Mouse (Mus musculus): ENCODE measurements around the gene Hsf2.
"Not testable (repeated sequence)": the region's sequence is repeated elsewhere in the genome, so short reads cannot be mapped to it uniquely, and the experiment has no call there.

Gene Hsf2

GRCm38 (mm10) chr10:57532218-57533101 is 46.3 kb downstream of the Hsf2 start, which contains the start of gene Serinc1:
Gene Serinc1, minus strand, starts transcription at chr10:57532530.
- peak; percentile 99 for DNase-seq (ENCODE audit: low read depth, low spot score)

DNA sequence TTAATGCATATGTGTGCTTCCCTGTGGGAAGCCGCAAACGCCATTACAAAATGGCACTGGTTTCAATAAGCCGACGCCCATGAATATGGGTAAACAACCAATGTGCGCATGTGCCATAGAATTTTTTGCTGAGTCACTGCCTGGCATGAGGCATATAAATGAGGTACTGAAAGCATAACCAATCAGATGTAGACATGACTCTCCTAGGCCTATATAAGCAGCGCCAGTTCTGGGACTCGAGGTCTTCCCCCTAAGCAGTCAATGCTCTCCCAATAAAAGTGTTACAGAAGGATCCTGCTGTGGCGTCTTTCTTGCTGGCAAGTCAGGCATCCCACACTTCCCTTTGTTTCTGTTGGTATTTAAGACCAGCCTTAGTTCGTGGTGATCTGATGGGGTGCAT is 57.7 kb downstream of the Hsf2 start:
- DNase-seq (ENCODE audit: low read depth, low spot score), result not testable (repeated sequence)

DNA sequence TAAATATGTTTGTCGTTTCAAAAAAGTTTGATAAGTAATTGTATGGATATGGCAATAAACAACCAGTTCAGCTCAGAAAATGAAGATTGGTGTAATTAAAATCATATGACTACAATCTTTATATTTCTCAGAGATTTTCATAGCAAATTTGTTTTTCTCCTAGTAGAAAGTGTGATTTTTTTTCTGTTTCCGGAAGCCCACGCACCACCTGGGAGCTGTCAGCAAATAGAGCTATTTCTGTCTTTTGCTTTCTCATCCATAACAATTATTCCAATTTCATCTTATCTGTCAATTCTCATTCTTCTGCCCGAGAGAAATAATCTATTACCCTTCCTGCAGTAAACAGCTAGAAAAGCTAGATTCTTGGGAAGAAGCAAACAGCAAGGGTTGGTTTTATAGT is 63.4 kb downstream of the Hsf2 start:
- DNase-seq (ENCODE audit: low read depth, low spot score), result peak; percentile 52

DNA sequence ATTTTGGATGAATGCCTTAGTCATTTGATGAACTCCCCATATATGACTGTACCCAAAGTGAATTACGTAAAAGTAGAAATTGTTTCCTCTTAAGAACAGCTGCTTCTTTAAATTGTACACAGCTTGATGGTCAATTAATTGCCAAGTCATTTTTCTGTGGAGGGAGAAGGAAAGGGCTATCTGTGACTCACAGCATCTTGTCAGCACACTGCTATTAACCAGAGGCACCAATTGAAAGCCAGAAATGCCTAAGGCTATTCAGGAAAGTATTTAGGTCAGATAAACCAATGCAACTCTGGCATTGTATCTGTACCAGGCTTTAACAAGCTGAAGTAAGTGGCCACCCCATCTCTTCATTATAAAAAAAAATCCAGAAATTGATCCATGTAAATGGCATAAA is 67.5 kb downstream of the Hsf2 start:
- no peak for DNase-seq (ENCODE audit: low read depth, low spot score)

GRCm38 (mm10) chr10:57557597-57557996 is 71.4 kb downstream of the Hsf2 start:
- peak; percentile 39 for DNase-seq (ENCODE audit: low read depth, low spot score)
